27 mouse cellular contexts compared by ENCODE assay signal in the genomic region with DNA sequence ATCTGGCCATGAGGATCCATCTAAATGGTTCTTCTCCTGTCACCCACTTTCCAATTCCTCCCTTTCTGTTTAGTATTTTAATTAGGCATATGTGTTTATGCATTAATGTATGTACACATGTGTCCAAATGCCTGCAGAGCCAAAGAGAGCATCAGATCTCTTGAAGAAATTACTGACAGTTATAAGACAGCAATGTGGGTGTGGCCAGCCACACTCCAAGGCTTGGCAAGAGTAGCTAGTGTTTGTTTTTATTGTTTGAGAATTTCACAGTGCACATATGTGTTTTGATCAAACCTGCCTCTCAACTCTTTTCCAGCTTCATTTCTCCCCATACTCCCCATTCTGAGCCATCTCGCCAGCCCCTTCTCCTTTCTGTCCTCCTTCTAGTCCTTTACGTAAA.
DNase-seq lines count a peak whose midpoint lies in the region; ATAC-seq and TF ChIP-seq lines count a peak whose summit lies in the region.
"Had no signal": no experiment of that assay in that cellular context is flagged by ENCODE, and none has a peak within 500 bp of the region (broad histone marks: within the 10 kb centered on the region; RNA-seq: fewer than 3 reads in every experiment).

No protein-coding gene starts in this region.

- no peaks in the 10 kb centered on the region for H3K27me3 ChIP-seq in forebrain, embryonic 13.5 days
- H3K27me3 ChIP-seq in forebrain, embryonic 11.5 days (ENCODE audit: control insufficient read depth, insufficient read depth, low read length), result no peaks in the 10 kb centered on the region
- H3K27me3 ChIP-seq: CH12.LX; embryonic facial prominence, embryonic 15.5 days; hindbrain, embryonic 12.5 days; hindbrain, embryonic 15.5 days; Patski had no signal

- no peaks in the 10 kb centered on the region for H3K4me1 ChIP-seq in forebrain, embryonic 13.5 days
- H3K4me1 ChIP-seq in forebrain, embryonic 11.5 days (replicated peaks; ENCODE audit: control insufficient read depth, insufficient read depth, low read length), result no peaks in the 10 kb centered on the region
- peaks cover 6% of the 10 kb centered on the region for H3K4me1 ChIP-seq in embryonic fibroblast, embryonic 13.5 days (ENCODE audit: control insufficient read depth, insufficient read depth, low read length)
- H3K4me1 ChIP-seq: embryonic facial prominence, embryonic 15.5 days; hindbrain, embryonic 12.5 days; hindbrain, embryonic 15.5 days had no signal

- no peak overlapping the region for H3K4me2 ChIP-seq in forebrain, embryonic 13.5 days
- no peak overlapping the region for H3K4me2 ChIP-seq in forebrain, embryonic 11.5 days (ENCODE audit: low read depth, low read length, severe bottlenecking)
- H3K4me2 ChIP-seq: embryonic facial prominence, embryonic 15.5 days; heart, embryonic 11.5 days; hindbrain, embryonic 12.5 days; hindbrain, embryonic 15.5 days had no signal

- H3K36me3 ChIP-seq in forebrain, embryonic 13.5 days (ENCODE audit: poor library complexity, severe bottlenecking), result no peaks in the 10 kb centered on the region
- no peaks in the 10 kb centered on the region for H3K36me3 ChIP-seq in forebrain, embryonic 11.5 days (ENCODE audit: control insufficient read depth, insufficient read depth, low read length)
- H3K36me3 ChIP-seq: embryonic facial prominence, embryonic 15.5 days; G1E; hindbrain, embryonic 12.5 days; hindbrain, embryonic 15.5 days had no signal

- H3K4me3 ChIP-seq in forebrain, embryonic 13.5 days, result no peak overlapping the region
- H3K4me3 ChIP-seq in forebrain, embryonic 11.5 days (ENCODE audit: low read depth, low read length), result no peak overlapping the region
- no peak overlapping the region for H3K4me3 ChIP-seq in embryonic fibroblast, embryonic 13.5 days (ENCODE audit: insufficient read depth, low read length)
- H3K4me3 ChIP-seq in layer of hippocampus, adult 2 months, result no peak overlapping the region
- H3K4me3 ChIP-seq: embryonic facial prominence, embryonic 15.5 days; erythroblast, embryonic 14.5 days; gastrocnemius, adult 2 months; hindbrain, embryonic 12.5 days; hindbrain, embryonic 15.5 days had no signal

- ATAC-seq in forebrain, embryonic 13.5 days, result peak; percentile 90
- ATAC-seq in forebrain, embryonic 11.5 days (replicated peaks; ENCODE audit: low FRiP score), result no peak
- ATAC-seq: intestine, postnatal 0 days; Patski had no signal

- no peak overlapping the region for H3K9ac ChIP-seq in forebrain, embryonic 13.5 days
- H3K9ac ChIP-seq in forebrain, embryonic 11.5 days (ENCODE audit: low read length), result no peak overlapping the region
- H3K9ac ChIP-seq: embryonic facial prominence, embryonic 15.5 days; hindbrain, embryonic 12.5 days; hindbrain, embryonic 15.5 days had no signal

- no peak for DNase-seq in forebrain, embryonic 11.5 days (ENCODE audit: low spot score)
- DNase-seq in brain, embryonic 14.5 days (ENCODE audit: low read depth), result peak; percentile 86
- DNase-seq in kidney, adult 8-10 months, result no peak
- DNase-seq in layer of hippocampus, adult 2 months (ENCODE audit: low spot score in 2 of 2), result no peak
- DNase-seq: adrenal gland, postnatal 10 days; adrenal gland, postnatal 36 days; B cell, adult 2 months; cerebellum, adult 11-12 months; cerebellum, adult 8-10 months; cerebellum, postnatal 10 days; cerebellum, postnatal 36 days; embryo, embryonic 11 days; gastrocnemius, adult 2 months; gastrocnemius, postnatal 14 days; heart, adult 11 months; kidney, adult 2 months had no signal

- no peak overlapping the region for H3K27ac ChIP-seq in forebrain, embryonic 13.5 days
- H3K27ac ChIP-seq in forebrain, embryonic 11.5 days (ENCODE audit: low read depth, low read length), result no peak overlapping the region
- H3K27ac ChIP-seq in embryonic fibroblast, embryonic 13.5 days (ENCODE audit: insufficient read depth, low read length), result peak overlapping the region; percentile 86
- H3K27ac ChIP-seq in layer of hippocampus, adult 2 months, result no peak overlapping the region
- H3K27ac ChIP-seq: embryonic facial prominence, embryonic 15.5 days; gastrocnemius, adult 2 months; hindbrain, embryonic 12.5 days; hindbrain, embryonic 15.5 days had no signal

- H3K9me3 ChIP-seq in forebrain, embryonic 13.5 days (replicated peaks), result no peaks in the 10 kb centered on the region
- no peaks in the 10 kb centered on the region for H3K9me3 ChIP-seq in forebrain, embryonic 11.5 days (ENCODE audit: control insufficient read depth, low read length)
- H3K9me3 ChIP-seq: embryonic facial prominence, embryonic 15.5 days; G1E; hindbrain, embryonic 12.5 days; hindbrain, embryonic 15.5 days had no signal

- TF ChIP-seq CTCF in brain, embryonic 14.5 days (IDR thresholded peaks at IDR 0.05; ENCODE audit: borderline replicate concordance, extremely low read depth, insufficient read depth, insufficient read length), result no peak
- no peak for TF ChIP-seq CTCF in embryonic fibroblast, embryonic 13.5 days (IDR thresholded peaks at IDR 0.05; ENCODE audit: borderline replicate concordance, insufficient read depth, low read length)
- TF ChIP-seq CTCF in layer of hippocampus, adult 2 months (conservative IDR thresholded peaks at IDR 0.05), result no peak

- WGBS in forebrain, embryonic 13.5 days, result 70% methylated on average over 2 of the region's 2 CpGs
- 94% methylated on average over 2 of the region's 2 CpGs for WGBS in forebrain, embryonic 11.5 days

- TF ChIP-seq POLR2A in brain, embryonic 14.5 days (IDR thresholded peaks at IDR 0.05; ENCODE audit: borderline replicate concordance, extremely low read depth, insufficient read depth, insufficient read length, poor library complexity, severe bottlenecking), result no peak
- TF ChIP-seq POLR2A in embryonic fibroblast, embryonic 13.5 days (IDR thresholded peaks at IDR 0.05; ENCODE audit: low read depth, low read length), result no peak
